Mouse (Mus musculus): ENCODE measurements around the gene Qk.

GRCm38 (mm10) chr17:10321092-10321491, 1.4 kb upstream of the Qk start:
- TF ChIP-seq CTCF (IDR thresholded peaks at IDR 0.05; ENCODE audit: borderline replicate concordance, insufficient read depth, low read length) (no peak), POLR2A (IDR thresholded peaks at IDR 0.05; ENCODE audit: low read depth, low read length) (no peak)
